Mouse (Mus musculus) B cell, adult 2 months (primary cell): ENCODE data around the gene Vwa3b.

Experiments used
- DNase-seq, 2 experiments: peaks; one replicate each; pipeline ENCODE4 v3.0.0; 2022

Gene Vwa3b

GRCm38 (mm10) chr1:37124696-37125349 lies 98.4 kb downstream of the Vwa3b start:
- no peak for DNase-seq

GRCm38 (mm10) chr1:37130012-37130570 lies 103.7 kb downstream of the Vwa3b start:
- no peak for DNase-seq

GRCm38 (mm10) chr1:37131146-37131545 lies 104.8 kb downstream of the Vwa3b start:
- DNase-seq, result no peak

GRCm38 (mm10) chr1:37132433-37132832 lies 106.0 kb downstream of the Vwa3b start:
- no peak for DNase-seq

GRCm38 (mm10) chr1:37145966-37146365 lies 119.6 kb downstream of the Vwa3b start:
- DNase-seq, result no peak

GRCm38 (mm10) chr1:37149866-37150265 lies 123.5 kb downstream of the Vwa3b start:
- DNase-seq, result no peak

- DNase-seq, result no peak
Measured at GRCm38 (mm10) chr1:37151896-37152295, 125.5 kb downstream of the Vwa3b start.

- no peak for DNase-seq
Measured at GRCm38 (mm10) chr1:37166066-37166465, 139.7 kb downstream of the Vwa3b start.

GRCm38 (mm10) chr1:37167918-37168317 lies 141.5 kb downstream of the Vwa3b start:
- no peak for DNase-seq

GRCm38 (mm10) chr1:37177874-37178273 lies 151.5 kb downstream of the Vwa3b start:
- no peak for DNase-seq

- no peak for DNase-seq
Measured at GRCm38 (mm10) chr1:37179852-37180251, 153.5 kb downstream of the Vwa3b start.

- DNase-seq, result no peak
Measured at GRCm38 (mm10) chr1:37187050-37187449, 160.7 kb downstream of the Vwa3b start.

GRCm38 (mm10) chr1:37194607-37195006 lies 168.2 kb downstream of the Vwa3b start:
- DNase-seq, result no peak

GRCm38 (mm10) chr1:37201406-37201805 lies 175.0 kb downstream of the Vwa3b start:
- DNase-seq, result no peak

- no peak for DNase-seq
Measured at GRCm38 (mm10) chr1:37207743-37208142, 181.3 kb downstream of the Vwa3b start.

GRCm38 (mm10) chr1:37212375-37212774 lies 186.0 kb downstream of the Vwa3b start:
- DNase-seq, result no peak

GRCm38 (mm10) chr1:37214144-37214543 lies 187.7 kb downstream of the Vwa3b start, which contains the start of gene Cnga3:
Cnga3 (plus strand) TSS chr1:37214434.
- DNase-seq, result no peak

GRCm38 (mm10) chr1:37218386-37218785 lies 192.0 kb downstream of the Vwa3b start:
- peak; percentile 40 to 44 for DNase-seq

- no peak for DNase-seq
Measured at GRCm38 (mm10) chr1:37219593-37219992, 193.2 kb downstream of the Vwa3b start.

- DNase-seq, result no peak
Measured at GRCm38 (mm10) chr1:37220134-37220907, 193.9 kb downstream of the Vwa3b start.

- no peak for DNase-seq
Measured at GRCm38 (mm10) chr1:37222002-37222401, 195.6 kb downstream of the Vwa3b start.

GRCm38 (mm10) chr1:37230404-37230803 lies 204.0 kb downstream of the Vwa3b start:
- DNase-seq, result no peak

- no peak for DNase-seq
Measured at GRCm38 (mm10) chr1:37231295-37231701, 204.9 kb downstream of the Vwa3b start.
